In the genomic region with DNA sequence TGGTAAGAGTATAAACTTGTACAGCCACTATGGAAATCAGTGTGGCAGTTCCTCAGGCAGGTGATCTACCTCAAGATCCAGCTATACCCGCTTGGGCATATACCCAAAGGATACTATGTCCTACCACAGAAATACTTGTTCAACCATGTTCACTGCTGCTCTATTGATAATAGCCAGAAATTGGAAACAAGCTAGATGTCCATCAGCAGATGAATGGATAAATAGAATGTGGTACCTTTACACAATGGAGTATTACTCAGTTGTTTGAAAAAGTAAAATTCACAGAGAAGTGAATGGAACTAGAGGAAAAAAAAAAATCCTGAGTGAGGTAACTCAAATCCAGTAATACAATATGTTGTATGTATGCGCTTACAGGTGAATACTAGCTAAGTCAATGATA, we compare ENCODE assay signal across 49 mouse cellular contexts. TPM values are rescaled to one million over a fixed set of nuclear protein-coding genes. Genes with fewer than 3 reads are reported as not detected.
"Had no signal": no experiment of that assay in that cellular context is flagged by ENCODE, and none has a peak within 500 bp of the region (broad histone marks: within the 10 kb centered on the region; RNA-seq: fewer than 3 reads in every experiment).

No protein-coding gene starts in this region.

- H3K27me3 ChIP-seq: heart, embryonic 12.5 days; heart, embryonic 13.5 days; heart, embryonic 15.5 days; hindbrain, embryonic 12.5 days; hindbrain, embryonic 13.5 days; hindbrain, embryonic 15.5 days; intestine, embryonic 15.5 days; kidney, embryonic 15.5 days had no signal

- H3K4me1 ChIP-seq: heart, embryonic 12.5 days; heart, embryonic 13.5 days; heart, embryonic 15.5 days; hindbrain, embryonic 10.5 days; hindbrain, embryonic 12.5 days; hindbrain, embryonic 13.5 days; hindbrain, embryonic 15.5 days; intestine, embryonic 15.5 days; kidney, embryonic 15.5 days had no signal

- DNase-seq: heart, postnatal 10 days; heart, postnatal 14 days; heart, postnatal 36 days; heart, postnatal 4 days; kidney, adult 11 months; kidney, adult 18-20 months; kidney, adult 2 months; kidney, adult 8-10 months; kidney, adult 9 months; kidney, postnatal 10 days; kidney, postnatal 14 days; kidney, postnatal 25 days; kidney, postnatal 36 days; kidney, postnatal 4 days; layer of hippocampus, adult 9-11 months; layer of hippocampus, postnatal 36 days had no signal

- H3K27ac ChIP-seq: heart, embryonic 13.5 days; heart, embryonic 15.5 days; hindbrain, embryonic 10.5 days; hindbrain, embryonic 12.5 days; hindbrain, embryonic 13.5 days; hindbrain, embryonic 14.5 days; hindbrain, embryonic 15.5 days; hindbrain, postnatal 0 days; intestine, embryonic 15.5 days; kidney, embryonic 15.5 days; kidney, postnatal 0 days; layer of hippocampus, adult 2 months; left cerebral cortex, adult 2 months had no signal

- H3K9me3 ChIP-seq: heart, embryonic 12.5 days; heart, embryonic 13.5 days; heart, embryonic 15.5 days; hindbrain, embryonic 10.5 days; hindbrain, embryonic 12.5 days; hindbrain, embryonic 13.5 days; hindbrain, embryonic 15.5 days; intestine, embryonic 15.5 days; kidney, embryonic 15.5 days had no signal

- H3K4me3 ChIP-seq: heart, embryonic 12.5 days; heart, embryonic 13.5 days; heart, embryonic 15.5 days; hindbrain, embryonic 10.5 days; hindbrain, embryonic 12.5 days; hindbrain, embryonic 13.5 days; hindbrain, embryonic 15.5 days; intestine, embryonic 15.5 days; kidney, embryonic 15.5 days; layer of hippocampus, adult 2 months; left cerebral cortex, adult 2 months had no signal

- H3K36me3 ChIP-seq: heart, embryonic 12.5 days; heart, embryonic 13.5 days; heart, embryonic 15.5 days; hindbrain, embryonic 10.5 days; hindbrain, embryonic 12.5 days; hindbrain, embryonic 13.5 days; hindbrain, embryonic 15.5 days; intestine, embryonic 15.5 days; kidney, embryonic 15.5 days had no signal

- H3K4me2 ChIP-seq: heart, embryonic 11.5 days; heart, embryonic 12.5 days; heart, embryonic 13.5 days; heart, embryonic 15.5 days; hindbrain, embryonic 12.5 days; hindbrain, embryonic 13.5 days; hindbrain, embryonic 14.5 days; hindbrain, embryonic 15.5 days; intestine, embryonic 15.5 days; kidney, embryonic 15.5 days had no signal

- ATAC-seq: hindbrain, embryonic 16.5 days; hindbrain, postnatal 0 days; intestine, embryonic 15.5 days; intestine, embryonic 16.5 days; intestine, postnatal 0 days had no signal

- H3K9ac ChIP-seq: heart, embryonic 12.5 days; heart, embryonic 13.5 days; heart, embryonic 15.5 days; hindbrain, embryonic 12.5 days; hindbrain, embryonic 13.5 days; hindbrain, embryonic 14.5 days; hindbrain, embryonic 15.5 days; intestine, embryonic 15.5 days; kidney, embryonic 15.5 days had no signal

RNA-seq across cellular contexts. Expression of a gene that starts 34.6 kb away (rescaled TPM):
- total RNA-seq: heart, postnatal 10 days; heart, postnatal 14 days; heart, postnatal 25 days; heart, postnatal 36 days; heart, postnatal 4 days; hematopoietic stem cell, adult 5-6 weeks; hindbrain, postnatal 0 days; layer of hippocampus, adult 18-20 months; layer of hippocampus, adult 2 months; layer of hippocampus, adult 8-10 months; layer of hippocampus, postnatal 10 days; layer of hippocampus, postnatal 14 days; layer of hippocampus, postnatal 25 days; layer of hippocampus, postnatal 36 days; left cerebral cortex, adult 18-20 months; left cerebral cortex, adult 2 months had no signal
- polyA plus RNA-seq: heart, embryonic 11.5 days; heart, embryonic 12.5 days; heart, embryonic 13.5 days; heart, embryonic 14.5 days; heart, embryonic 15.5 days; heart, embryonic 16.5 days; heart, postnatal 0 days; hindbrain, embryonic 10.5 days; hindbrain, embryonic 11.5 days; hindbrain, embryonic 12.5 days; hindbrain, embryonic 13.5 days; hindbrain, embryonic 14.5 days; hindbrain, embryonic 15.5 days; intestine, embryonic 14.5 days; intestine, embryonic 15.5 days; intestine, embryonic 16.5 days; intestine, postnatal 0 days; kidney, adult 2 months; kidney, embryonic 14.5 days; kidney, embryonic 15.5 days; kidney, embryonic 16.5 days; kidney, postnatal 0 days had no signal
